Mouse (Mus musculus): ENCODE data around the gene Cyp2a4. TPM values are rescaled to one million over a fixed set of nuclear protein-coding genes. Genes with fewer than 3 reads are reported as not detected.

Cyp2a4 gene
- polyA plus RNA-seq, 1 experiment from 2014 or later, result not detected

Other genes starting within 250 kb of the Cyp2a4 start
- not detected in 2 replicates for gene Cyp2b13, start 245.7 kb upstream of the Cyp2a4 start, polyA plus RNA-seq (2015; fragmentation: Nextera tagmentation; extraction: Ambion mirVana)
- not detected in 2 replicates for gene Cyp2b9, start 133.8 kb upstream of the Cyp2a4 start, polyA plus RNA-seq (2015; fragmentation: Nextera tagmentation; extraction: Ambion mirVana)
- not detected in 2 replicates for gene Vmn1r184, start 46.8 kb upstream of the Cyp2a4 start, polyA plus RNA-seq (2015; fragmentation: Nextera tagmentation; extraction: Ambion mirVana)
- gene Nlrp9c, start 96.5 kb downstream of the Cyp2a4 start, polyA plus RNA-seq (2015; fragmentation: Nextera tagmentation; extraction: Ambion mirVana), result not detected in 2 replicates
- not detected in 2 replicates for gene Nlrp4a, start 127.9 kb downstream of the Cyp2a4 start, polyA plus RNA-seq (2015; fragmentation: Nextera tagmentation; extraction: Ambion mirVana)
- gene Nlrp9a, start 227.9 kb downstream of the Cyp2a4 start, polyA plus RNA-seq (2015; fragmentation: Nextera tagmentation; extraction: Ambion mirVana), result not detected in 2 replicates

All from lung, embryonic 15.5 days (tissue).